Mouse (Mus musculus) testis, adult 2 months (tissue): ENCODE measurements around the gene Ubr7. TPM values are rescaled to one million over a fixed set of nuclear protein-coding genes. Genes with fewer than 3 reads are reported as not detected.

Experiments
- H3K27ac ChIP-seq: fragments of 200-500 bp; 2 replicates; pipeline ENCODE4 v1.5.1; 2012; ENCODE audit warnings: low read depth, low read length; ENCODE audit not compliant: control insufficient read depth, insufficient read depth
- H3K27me3 ChIP-seq: fragments of 200-500 bp; 2 replicates; pipeline ENCODE4 v1.6.1; 2012; ENCODE audit warnings: mild to moderate bottlenecking, low read length, moderate library complexity; ENCODE audit not compliant: control insufficient read depth, insufficient read depth
- H3K36me3 ChIP-seq: fragments of 200-500 bp; 2 replicates; pipeline ENCODE4 v1.6.1; 2012; ENCODE audit warnings: mild to moderate bottlenecking, low read length; ENCODE audit not compliant: control insufficient read depth, insufficient read depth
- H3K4me1 ChIP-seq: fragments of 200-500 bp; 2 replicates; pipeline ENCODE4 v1.6.1; 2012; ENCODE audit warnings: low read length; ENCODE audit not compliant: control insufficient read depth, insufficient read depth
- H3K4me3 ChIP-seq: fragments of 200-500 bp; 2 replicates; pipeline ENCODE4 v1.5.1; 2012; ENCODE audit warnings: low read depth, mild to moderate bottlenecking, low read length, moderate library complexity, mixed read lengths; ENCODE audit not compliant: control insufficient read depth
- CTCF ChIP-seq: fragments of 200-500 bp; IDR thresholded peaks from 2 replicates; pipeline ENCODE4 v1.5.1; 2012; ENCODE audit warnings: low read depth, mild to moderate bottlenecking, inconsistent platforms, low read length, moderate library complexity; ENCODE audit not compliant: control insufficient read depth, insufficient read depth, insufficient replicate concordance
- POLR2A ChIP-seq: fragments of 200-500 bp; IDR thresholded peaks from 2 replicates; pipeline ENCODE4 v1.6.1; 2012; ENCODE audit warnings: low read depth, mild to moderate bottlenecking, inconsistent platforms, low read length, moderate library complexity; ENCODE audit not compliant: control insufficient read depth
- polyA plus RNA-seq: library from polyadenylated mRNA; depleted of rRNA; stranded (reverse); fragments of >200 nt; gene quantifications from 2 replicates; pipeline ENCODE4 v1.2.3, GENCODE M21; 2012

Gene Ubr7
- polyA plus RNA-seq, 1 experiment = 47.2 TPM

GRCm38 (mm10) chr12:102729855-102730797 lies 27.6 kb upstream of the Ubr7 start:
- Histone ChIP-seq H3K4me3 (peak overlapping the region; percentile 78), H3K27me3 (no peaks in the 10 kb centered on the region), H3K4me1 (peaks cover 10% of the 10 kb centered on the region), H3K36me3 (no peaks in the 10 kb centered on the region), H3K27ac (no peak overlapping the region)
- no peak for TF ChIP-seq CTCF
- TF ChIP-seq POLR2A = peak; percentile 32; the same call in 1 of the 2 replicates

GRCm38 (mm10) chr12:102730798-102731619 lies 26.8 kb upstream of the Ubr7 start:
- Histone ChIP-seq H3K27me3 (no peaks in the 10 kb centered on the region), H3K4me3 (peak overlapping the region; percentile 78), H3K36me3 (no peaks in the 10 kb centered on the region), H3K27ac (no peak overlapping the region), H3K4me1 (peaks cover 10% of the 10 kb centered on the region)
- TF ChIP-seq POLR2A (no peak), CTCF (no peak)

GRCm38 (mm10) chr12:102733381-102733780 lies 24.4 kb upstream of the Ubr7 start:
- no peaks in the 10 kb centered on the region for H3K27me3 ChIP-seq
- peaks cover 10% of the 10 kb centered on the region for H3K4me1 ChIP-seq
- H3K4me3 ChIP-seq = peak overlapping the region; percentile 18; the same call in 1 of the 2 replicates

GRCm38 (mm10) chr12:102739096-102739495 lies 18.7 kb upstream of the Ubr7 start:
- peaks cover 4% of the 10 kb centered on the region; the same call in 1 of the 2 replicates for H3K4me1 ChIP-seq
- TF ChIP-seq CTCF (no peak), POLR2A (no peak)
- no peaks in the 10 kb centered on the region for H3K27me3 ChIP-seq
- no peaks in the 10 kb centered on the region for H3K36me3 ChIP-seq
- H3K4me3 ChIP-seq = no peak overlapping the region
- H3K27ac ChIP-seq = no peak overlapping the region

More at GRCm38 (mm10) chr12:102733381-102733780, 24.4 kb upstream of the Ubr7 start:
- Histone ChIP-seq H3K36me3 (no peaks in the 10 kb centered on the region), H3K27ac (no peak overlapping the region)
- TF ChIP-seq POLR2A (no peak), CTCF (peak; percentile 84; the same call in 1 of the 2 replicates)

- H3K4me3 ChIP-seq = no peak overlapping the region
- H3K4me1 ChIP-seq = peaks cover 7% of the 10 kb centered on the region; the same call in 1 of the 2 replicates
- H3K36me3 ChIP-seq = no peaks in the 10 kb centered on the region
- no peaks in the 10 kb centered on the region for H3K27me3 ChIP-seq
- TF ChIP-seq POLR2A (no peak), CTCF (no peak)
- no peak overlapping the region for H3K27ac ChIP-seq
These were observed 17.5 kb upstream of the Ubr7 start for GRCm38 (mm10) chr12:102740285-102740684.

GRCm38 (mm10) chr12:102742056-102742455 lies 15.7 kb upstream of the Ubr7 start:
- H3K4me1 ChIP-seq = peaks cover 7% of the 10 kb centered on the region; the same call in 1 of the 2 replicates
- H3K4me3 ChIP-seq = peak overlapping the region; percentile 46
- H3K27ac ChIP-seq = no peak overlapping the region
- no peaks in the 10 kb centered on the region for H3K27me3 ChIP-seq
- no peaks in the 10 kb centered on the region for H3K36me3 ChIP-seq
- no peak for TF ChIP-seq POLR2A
- TF ChIP-seq CTCF = no peak

GRCm38 (mm10) chr12:102743036-102743588 lies 14.7 kb upstream of the Ubr7 start:
- H3K27ac ChIP-seq = peak overlapping the region; percentile 96
- peak overlapping the region; percentile 94 for H3K4me3 ChIP-seq
- TF ChIP-seq POLR2A (no peak), CTCF (no peak)
- H3K36me3 ChIP-seq = no peaks in the 10 kb centered on the region
- no peaks in the 10 kb centered on the region for H3K27me3 ChIP-seq
- H3K4me1 ChIP-seq = peaks cover 7% of the 10 kb centered on the region; the same call in 1 of the 2 replicates
